Mouse (Mus musculus) gonadal fat pad, adult 2 months (tissue): ENCODE results near the gene Nt5dc2. TPM values are rescaled to one million over a fixed set of nuclear protein-coding genes. Genes with fewer than 3 reads are reported as not detected.

Source experiments
- DNase-seq: peaks from one replicate; pipeline ENCODE4 v3.0.0-alpha.2; 2012; ENCODE audit warnings: low read depth
- polyA plus RNA-seq: library from polyadenylated mRNA; depleted of rRNA; stranded (reverse); fragments of >200 nt; gene quantifications from 2 replicates; pipeline ENCODE4 v1.2.3, GENCODE M21; 2012; rRNA removed

The Nt5dc2 gene
- 58.8 and 67.0 TPM in 2 replicates for polyA plus RNA-seq

- no peak for DNase-seq
Measured at GRCm38 (mm10) chr14:31130236-31131220, at the start of gene Nt5dc2. TSS of gene Nt5dc2 (plus strand) at chr14:31131053.

- no peak for DNase-seq
Measured at GRCm38 (mm10) chr14:31081147-31081546, 49.7 kb upstream of the Nt5dc2 start.

GRCm38 (mm10) chr14:31087433-31087832 lies 43.4 kb upstream of the Nt5dc2 start:
- no peak for DNase-seq

- no peak for DNase-seq
Measured at GRCm38 (mm10) chr14:31088515-31088914, 42.3 kb upstream of the Nt5dc2 start.

- DNase-seq, result no peak
Measured at GRCm38 (mm10) chr14:31089918-31090317, 40.9 kb upstream of the Nt5dc2 start.

GRCm38 (mm10) chr14:31105156-31105555 lies 25.7 kb upstream of the Nt5dc2 start:
- DNase-seq, result no peak

GRCm38 (mm10) chr14:31110613-31111012 lies 20.2 kb upstream of the Nt5dc2 start:
- DNase-seq, result no peak

- DNase-seq, result no peak
Measured at GRCm38 (mm10) chr14:31112187-31112586, 18.7 kb upstream of the Nt5dc2 start.

GRCm38 (mm10) chr14:31114011-31114410 lies 16.8 kb upstream of the Nt5dc2 start:
- DNase-seq, result no peak

GRCm38 (mm10) chr14:31115522-31115921 lies 15.3 kb upstream of the Nt5dc2 start:
- DNase-seq, result no peak

GRCm38 (mm10) chr14:31125106-31126075 lies 5.5 kb upstream of the Nt5dc2 start:
- no peak for DNase-seq

- no peak for DNase-seq
Measured at GRCm38 (mm10) chr14:31126826-31127225, 4.0 kb upstream of the Nt5dc2 start.

- no peak for DNase-seq
Measured at GRCm38 (mm10) chr14:31128101-31128825, 2.6 kb upstream of the Nt5dc2 start.

GRCm38 (mm10) chr14:31128826-31129219 lies 2.0 kb upstream of the Nt5dc2 start, which contains the start of gene Smim4:
TSS of gene Smim4 (minus strand) at chr14:31128956.
- DNase-seq, result no peak

GRCm38 (mm10) chr14:31129326-31130235 lies 1.3 kb upstream of the Nt5dc2 start:
- no peak for DNase-seq

GRCm38 (mm10) chr14:31131272-31131821 lies 494 bp downstream of the Nt5dc2 start:
- DNase-seq, result no peak

GRCm38 (mm10) chr14:31132031-31132430 lies 1.2 kb downstream of the Nt5dc2 start:
- no peak for DNase-seq

- DNase-seq, result no peak
Measured at GRCm38 (mm10) chr14:31132491-31132975, 1.7 kb downstream of the Nt5dc2 start.

- DNase-seq, result no peak
Measured at GRCm38 (mm10) chr14:31133023-31133665, 2.3 kb downstream of the Nt5dc2 start.
